Mouse (Mus musculus): ENCODE results near the gene Lpp.

- no peak for TF ChIP-seq GATA1 (IDR thresholded peaks at IDR 0.05; ENCODE audit: borderline replicate concordance, low read length)
- TF ChIP-seq POLR2AphosphoS5 (IDR thresholded peaks at IDR 0.05; ENCODE audit: insufficient replicate concordance, low read depth, low read length) = no peak
- no peak for TF ChIP-seq CTCF (IDR thresholded peaks at IDR 0.05; ENCODE audit: low read depth, low read length)
- no peak for TF ChIP-seq TAL1 (conservative IDR thresholded peaks at IDR 0.05; ENCODE audit: low read depth, low read length)
- no peak for TF ChIP-seq GATA2 (IDR thresholded peaks at IDR 0.05; ENCODE audit: borderline replicate concordance, low read depth, low read length)
Measured at GRCm38 (mm10) chr16:24465633-24466032, 72.3 kb downstream of the Lpp start.
